Mouse (Mus musculus): ENCODE data around the gene Tgfbr3l. TPM values are rescaled to one million over a fixed set of nuclear protein-coding genes. Genes with fewer than 3 reads are reported as not detected.

The Tgfbr3l gene
- polyA plus RNA-seq, 1 experiment = 56.4 TPM

GRCm38 (mm10) chr8:4263105-4263791 is 15.2 kb downstream of the Tgfbr3l start:
- H3K4me3 ChIP-seq (ENCODE audit: control insufficient read depth, insufficient read depth, low read length) = no peak overlapping the region
- H3K36me3 ChIP-seq (ENCODE audit: control insufficient read depth, insufficient read depth, low read length) = peaks cover 35% of the 10 kb centered on the region
- no peaks in the 10 kb centered on the region for H3K27me3 ChIP-seq (ENCODE audit: control insufficient read depth, insufficient read depth, low read length)
- TF ChIP-seq POLR2A (IDR thresholded peaks at IDR 0.05; ENCODE audit: control insufficient read depth, extremely low read depth, insufficient read depth, low read length, poor library complexity) (no peak), CTCF (IDR thresholded peaks at IDR 0.05; ENCODE audit: borderline replicate concordance, control insufficient read depth, extremely low read depth, insufficient read depth, low read length, poor library complexity) (no peak)
- H3K4me1 ChIP-seq (replicated peaks; ENCODE audit: control insufficient read depth, insufficient read depth, low read length) = peaks cover 4% of the 10 kb centered on the region
- H3K27ac ChIP-seq (ENCODE audit: control insufficient read depth, insufficient read depth, low read length) = no peak overlapping the region
- WGBS = 79% methylated on average over 8 of the region's 8 CpGs
- DNase-seq = no peak

GRCm38 (mm10) chr8:4265160-4265914 is 17.3 kb downstream of the Tgfbr3l start:
- Histone ChIP-seq H3K36me3 (ENCODE audit: control insufficient read depth, insufficient read depth, low read length) (peaks cover 50% of the 10 kb centered on the region), H3K4me3 (ENCODE audit: control insufficient read depth, insufficient read depth, low read length) (no peak overlapping the region), H3K27ac (ENCODE audit: control insufficient read depth, insufficient read depth, low read length) (no peak overlapping the region), H3K4me1 (replicated peaks; ENCODE audit: control insufficient read depth, insufficient read depth, low read length) (no peaks in the 10 kb centered on the region), H3K27me3 (ENCODE audit: control insufficient read depth, insufficient read depth, low read length) (no peaks in the 10 kb centered on the region)
- no peak for DNase-seq
- WGBS = 94% methylated on average over 15 of the region's 15 CpGs
- TF ChIP-seq POLR2A (IDR thresholded peaks at IDR 0.05; ENCODE audit: control insufficient read depth, extremely low read depth, insufficient read depth, low read length, poor library complexity) (no peak), CTCF (IDR thresholded peaks at IDR 0.05; ENCODE audit: borderline replicate concordance, control insufficient read depth, extremely low read depth, insufficient read depth, low read length, poor library complexity) (no peak)

GRCm38 (mm10) chr8:4267627-4268026 is 19.6 kb downstream of the Tgfbr3l start:
- Histone ChIP-seq H3K4me3 (ENCODE audit: control insufficient read depth, insufficient read depth, low read length) (no peak overlapping the region), H3K4me1 (replicated peaks; ENCODE audit: control insufficient read depth, insufficient read depth, low read length) (no peaks in the 10 kb centered on the region), H3K27me3 (ENCODE audit: control insufficient read depth, insufficient read depth, low read length) (no peaks in the 10 kb centered on the region), H3K27ac (ENCODE audit: control insufficient read depth, insufficient read depth, low read length) (no peak overlapping the region), H3K36me3 (ENCODE audit: control insufficient read depth, insufficient read depth, low read length) (peaks cover 50% of the 10 kb centered on the region)
- peak; percentile 30 for DNase-seq
- TF ChIP-seq CTCF (IDR thresholded peaks at IDR 0.05; ENCODE audit: borderline replicate concordance, control insufficient read depth, extremely low read depth, insufficient read depth, low read length, poor library complexity) (peak; percentile 67; the same call in 1 of the 2 replicates), POLR2A (IDR thresholded peaks at IDR 0.05; ENCODE audit: control insufficient read depth, extremely low read depth, insufficient read depth, low read length, poor library complexity) (no peak)
- 93% methylated on average over 15 of the region's 15 CpGs for WGBS

GRCm38 (mm10) chr8:4269609-4270008 is 21.6 kb downstream of the Tgfbr3l start:
- H3K4me1 ChIP-seq (replicated peaks; ENCODE audit: control insufficient read depth, insufficient read depth, low read length) = no peaks in the 10 kb centered on the region
- no peak for DNase-seq
- TF ChIP-seq CTCF (IDR thresholded peaks at IDR 0.05; ENCODE audit: borderline replicate concordance, control insufficient read depth, extremely low read depth, insufficient read depth, low read length, poor library complexity) (no peak), POLR2A (IDR thresholded peaks at IDR 0.05; ENCODE audit: control insufficient read depth, extremely low read depth, insufficient read depth, low read length, poor library complexity) (no peak)
- H3K27ac ChIP-seq (ENCODE audit: control insufficient read depth, insufficient read depth, low read length) = no peak overlapping the region
- H3K27me3 ChIP-seq (ENCODE audit: control insufficient read depth, insufficient read depth, low read length) = no peaks in the 10 kb centered on the region
- 95% methylated on average over 6 of the region's 6 CpGs for WGBS
- H3K4me3 ChIP-seq (ENCODE audit: control insufficient read depth, insufficient read depth, low read length) = no peak overlapping the region
- H3K36me3 ChIP-seq (ENCODE audit: control insufficient read depth, insufficient read depth, low read length) = peaks cover 49% of the 10 kb centered on the region

- H3K27me3 ChIP-seq (ENCODE audit: control insufficient read depth, insufficient read depth, low read length) = no peaks in the 10 kb centered on the region
- peak within 1 kb of the TSS; percentile 28; the same call in 1 of the 2 replicates for H3K27ac ChIP-seq (ENCODE audit: control insufficient read depth, insufficient read depth, low read length)
- H3K4me1 ChIP-seq (replicated peaks; ENCODE audit: control insufficient read depth, insufficient read depth, low read length) = peaks cover 5% of the 10 kb centered on the region
- under 1% methylated on average over 39 of the region's 39 CpGs for WGBS
- H3K36me3 ChIP-seq (ENCODE audit: control insufficient read depth, insufficient read depth, low read length) = no peaks in the 10 kb centered on the region; the same call in 1 of the 2 replicates
- no peak for TF ChIP-seq CTCF (IDR thresholded peaks at IDR 0.05; ENCODE audit: borderline replicate concordance, control insufficient read depth, extremely low read depth, insufficient read depth, low read length, poor library complexity)
- peak; percentile 68; the same call in 1 of the 2 replicates for TF ChIP-seq POLR2A (IDR thresholded peaks at IDR 0.05; ENCODE audit: control insufficient read depth, extremely low read depth, insufficient read depth, low read length, poor library complexity)
- peak within 1 kb of the TSS; percentile 77 for H3K4me3 ChIP-seq (ENCODE audit: control insufficient read depth, insufficient read depth, low read length)
- peak; percentile 95 for DNase-seq
Observed at GRCm38 (mm10) chr8:4275275-4276110, 27.5 kb downstream of the Tgfbr3l start, which contains the start of gene Timm44. Timm44 (minus strand) TSS chr8:4275913.

GRCm38 (mm10) chr8:4276111-4276465 is 28.1 kb downstream of the Tgfbr3l start:
- Histone ChIP-seq H3K4me1 (replicated peaks; ENCODE audit: control insufficient read depth, insufficient read depth, low read length) (peaks cover 5% of the 10 kb centered on the region), H3K27me3 (ENCODE audit: control insufficient read depth, insufficient read depth, low read length) (no peaks in the 10 kb centered on the region), H3K36me3 (ENCODE audit: control insufficient read depth, insufficient read depth, low read length) (no peaks in the 10 kb centered on the region; the same call in 1 of the 2 replicates), H3K27ac (ENCODE audit: control insufficient read depth, insufficient read depth, low read length) (peak overlapping the region; percentile 28; the same call in 1 of the 2 replicates), H3K4me3 (ENCODE audit: control insufficient read depth, insufficient read depth, low read length) (peak overlapping the region; percentile 77)
- DNase-seq = no peak
- 25% methylated on average over 9 of the region's 9 CpGs for WGBS
- TF ChIP-seq POLR2A (IDR thresholded peaks at IDR 0.05; ENCODE audit: control insufficient read depth, extremely low read depth, insufficient read depth, low read length, poor library complexity) (no peak), CTCF (IDR thresholded peaks at IDR 0.05; ENCODE audit: borderline replicate concordance, control insufficient read depth, extremely low read depth, insufficient read depth, low read length, poor library complexity) (no peak)

Measured in thymus, adult 2 months (tissue).